Mouse (Mus musculus): ENCODE results near the gene Ifitm6. TPM values are rescaled to one million over a fixed set of nuclear protein-coding genes. Genes with fewer than 3 reads are reported as not detected.

Gene Ifitm6
- polyA plus RNA-seq, 1 experiment, result 4.4 TPM

GRCm38 (mm10) chr7:141061269-141061692 is 43.6 kb upstream of the Ifitm6 start:
- Histone ChIP-seq H3K4me3 (peak overlapping the region; percentile 5), H3K36me3 (ENCODE audit: control insufficient read depth, insufficient read depth) (no peaks in the 10 kb centered on the region), H3K79me2 (ENCODE audit: control insufficient read depth, insufficient read depth) (no peaks in the 10 kb centered on the region), H3ac (ENCODE audit: control insufficient read depth, insufficient read length) (peak overlapping the region; percentile 45), H3K27me3 (ENCODE audit: control insufficient read depth, insufficient read depth, insufficient read length) (peaks cover 7% of the 10 kb centered on the region), H3K4me2 (ENCODE audit: low read depth) (peak overlapping the region; percentile 72)
- no peak for TF ChIP-seq MYOD1 (IDR thresholded peaks at IDR 0.05; ENCODE audit: control insufficient read depth in 1 of 3, insufficient read length in 2 of 3, low read depth in 2 of 3)
- TF ChIP-seq POLR2A (IDR thresholded peaks at IDR 0.05; ENCODE audit: insufficient read length, low read depth), result no peak

GRCm38 (mm10) chr7:141060426-141061242 is 42.9 kb upstream of the Ifitm6 start, which contains the start of gene B4galnt4:
Gene B4galnt4 (plus strand): TSS chr7:141061104.
- H3K4me2 ChIP-seq (ENCODE audit: low read depth), result peak within 1 kb of the TSS; percentile 72
- peaks cover 7% of the 10 kb centered on the region for H3K27me3 ChIP-seq (ENCODE audit: control insufficient read depth, insufficient read depth, insufficient read length)
- no peaks in the 10 kb centered on the region for H3K79me2 ChIP-seq (ENCODE audit: control insufficient read depth, insufficient read depth)
- no peaks in the 10 kb centered on the region for H3K36me3 ChIP-seq (ENCODE audit: control insufficient read depth, insufficient read depth)
- TF ChIP-seq SRF (IDR thresholded peaks at IDR 0.05; ENCODE audit: control insufficient read depth, insufficient read length, low read depth) (no peak), MYOD1 (IDR thresholded peaks at IDR 0.05; ENCODE audit: control insufficient read depth in 1 of 3, insufficient read length in 2 of 3, low read depth in 2 of 3) (peak in 1 of 3 experiments; percentile 2)
- H3K4me3 ChIP-seq, result peak within 1 kb of the TSS; percentile 5
- peak within 1 kb of the TSS; percentile 45 for H3ac ChIP-seq (ENCODE audit: control insufficient read depth, insufficient read length)

- no peak for TF ChIP-seq TCF3 (IDR thresholded peaks at IDR 0.05; ENCODE audit: insufficient read length, low read depth)
- TF ChIP-seq MYOD1 (IDR thresholded peaks at IDR 0.05; ENCODE audit: control insufficient read depth in 1 of 3, insufficient read length in 2 of 3, low read depth in 2 of 3), result no peak
- TF ChIP-seq TCF12 (IDR thresholded peaks at IDR 0.05; ENCODE audit: insufficient read depth, poor library complexity, severe bottlenecking), result no peak
- TF ChIP-seq MYOG (IDR thresholded peaks at IDR 0.05; ENCODE audit: control insufficient read depth in 1 of 3, insufficient read depth in 1 of 3, insufficient read length in 2 of 3, low read depth in 2 of 3), result no peak
- H3ac ChIP-seq (ENCODE audit: control insufficient read depth, insufficient read length), result no peak overlapping the region
- H3K36me3 ChIP-seq (ENCODE audit: control insufficient read depth, insufficient read depth), result no peaks in the 10 kb centered on the region
- no peaks in the 10 kb centered on the region for H3K79me2 ChIP-seq (ENCODE audit: control insufficient read depth, insufficient read depth)
- peaks cover 7% of the 10 kb centered on the region for H3K27me3 ChIP-seq (ENCODE audit: control insufficient read depth, insufficient read depth, insufficient read length)
- no peak overlapping the region for H3K4me2 ChIP-seq (ENCODE audit: low read depth)
- H3K4me3 ChIP-seq, result peak overlapping the region; percentile 5
These were observed 42.2 kb upstream of the Ifitm6 start for GRCm38 (mm10) chr7:141059929-141060328.

GRCm38 (mm10) chr7:141058601-141059341 is 41.0 kb upstream of the Ifitm6 start:
- Histone ChIP-seq H3K4me3 (no peak overlapping the region), H3ac (ENCODE audit: control insufficient read depth, insufficient read length) (no peak overlapping the region), H3K4me2 (ENCODE audit: low read depth) (no peak overlapping the region), H3K27me3 (ENCODE audit: control insufficient read depth, insufficient read depth, insufficient read length) (peaks cover 7% of the 10 kb centered on the region), H3K79me2 (ENCODE audit: control insufficient read depth, insufficient read depth) (no peaks in the 10 kb centered on the region), H3K36me3 (ENCODE audit: control insufficient read depth, insufficient read depth) (no peaks in the 10 kb centered on the region)
- TF ChIP-seq TCF12 (IDR thresholded peaks at IDR 0.05; ENCODE audit: insufficient read depth, poor library complexity, severe bottlenecking) (no peak), CEBPB (IDR thresholded peaks at IDR 0.05; ENCODE audit: insufficient read depth, poor library complexity, severe bottlenecking) (no peak), MYOD1 (IDR thresholded peaks at IDR 0.05; ENCODE audit: control insufficient read depth in 1 of 3, insufficient read length in 2 of 3, low read depth in 2 of 3) (no peak), E2F4 (IDR thresholded peaks at IDR 0.05; ENCODE audit: insufficient read depth) (no peak), MYOG (IDR thresholded peaks at IDR 0.05; ENCODE audit: control insufficient read depth in 1 of 3, insufficient read depth in 1 of 3, insufficient read length in 2 of 3, low read depth in 2 of 3) (no peak), POLR2A (IDR thresholded peaks at IDR 0.05; ENCODE audit: insufficient read length, low read depth) (no peak), SRF (IDR thresholded peaks at IDR 0.05; ENCODE audit: control insufficient read depth, insufficient read length, low read depth) (no peak), MAX (IDR thresholded peaks at IDR 0.05; ENCODE audit: low read depth) (no peak), POLR2AphosphoS2 (IDR thresholded peaks at IDR 0.05; ENCODE audit: insufficient read length, low read depth) (no peak), REST (IDR thresholded peaks at IDR 0.05; ENCODE audit: insufficient read depth, insufficient read length) (no peak), USF1 (IDR thresholded peaks at IDR 0.05; ENCODE audit: low read depth) (no peak), TCF3 (IDR thresholded peaks at IDR 0.05; ENCODE audit: insufficient read length, low read depth) (no peak)

DNA sequence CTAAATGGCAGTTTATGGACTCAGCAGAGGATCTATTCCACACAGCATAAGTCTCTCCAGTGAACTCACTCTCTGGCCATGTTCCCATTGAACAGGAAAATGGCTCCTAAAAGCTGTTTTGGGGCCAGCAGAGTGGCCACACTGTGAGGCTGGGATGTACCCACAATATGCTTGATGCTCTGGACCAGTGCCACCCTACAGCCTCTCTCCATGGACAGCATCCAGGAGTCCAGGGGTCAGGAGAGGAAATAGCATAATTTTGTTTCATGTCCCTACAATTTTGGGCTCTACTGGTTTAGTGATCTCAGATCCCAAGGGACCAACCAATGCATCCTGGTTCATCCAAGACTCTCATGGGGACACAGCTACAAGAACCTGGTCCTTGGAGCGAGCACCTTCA is 39.8 kb upstream of the Ifitm6 start:
- no peaks in the 10 kb centered on the region for H3K79me2 ChIP-seq (ENCODE audit: control insufficient read depth, insufficient read depth)
- H3K36me3 ChIP-seq (ENCODE audit: control insufficient read depth, insufficient read depth), result no peaks in the 10 kb centered on the region
- no peak for TF ChIP-seq E2F4 (IDR thresholded peaks at IDR 0.05; ENCODE audit: insufficient read depth)
- no peak for TF ChIP-seq POLR2AphosphoS2 (IDR thresholded peaks at IDR 0.05; ENCODE audit: insufficient read length, low read depth)
- no peak for TF ChIP-seq USF1 (IDR thresholded peaks at IDR 0.05; ENCODE audit: low read depth)
- TF ChIP-seq MYOG (IDR thresholded peaks at IDR 0.05; ENCODE audit: control insufficient read depth in 1 of 3, insufficient read depth in 1 of 3, insufficient read length in 2 of 3, low read depth in 2 of 3), result no peak
- no peak for TF ChIP-seq REST (IDR thresholded peaks at IDR 0.05; ENCODE audit: insufficient read depth, insufficient read length)
- no peak for TF ChIP-seq POLR2A (IDR thresholded peaks at IDR 0.05; ENCODE audit: insufficient read length, low read depth)
- no peak for TF ChIP-seq MAX (IDR thresholded peaks at IDR 0.05; ENCODE audit: low read depth)
- TF ChIP-seq TCF3 (IDR thresholded peaks at IDR 0.05; ENCODE audit: insufficient read length, low read depth), result no peak
- TF ChIP-seq MYOD1 (IDR thresholded peaks at IDR 0.05; ENCODE audit: control insufficient read depth in 1 of 3, insufficient read length in 2 of 3, low read depth in 2 of 3), result no peak
- TF ChIP-seq TCF12 (IDR thresholded peaks at IDR 0.05; ENCODE audit: insufficient read depth, poor library complexity, severe bottlenecking), result no peak
- TF ChIP-seq CEBPB (IDR thresholded peaks at IDR 0.05; ENCODE audit: insufficient read depth, poor library complexity, severe bottlenecking), result no peak
- TF ChIP-seq SRF (IDR thresholded peaks at IDR 0.05; ENCODE audit: control insufficient read depth, insufficient read length, low read depth), result no peak
- H3K27me3 ChIP-seq (ENCODE audit: control insufficient read depth, insufficient read depth, insufficient read length), result peaks cover 7% of the 10 kb centered on the region
- no peak overlapping the region for H3K4me3 ChIP-seq
- H3ac ChIP-seq (ENCODE audit: control insufficient read depth, insufficient read length), result no peak overlapping the region
- H3K4me2 ChIP-seq (ENCODE audit: low read depth), result no peak overlapping the region
